Mouse (Mus musculus) CD4-positive, CD25-positive, alpha-beta regulatory T cell, adult 2 months (primary cell): ENCODE measurements around the gene Exoc4.

ENCODE experiments used
- DNase-seq: peaks from one replicate; pipeline ENCODE4 v3.0.0-alpha.2; 2012; ENCODE audit warnings: low read depth, low spot score

Gene Exoc4

GRCm38 (mm10) chr6:33466168-33466839 is 217.4 kb downstream of the Exoc4 start:
- DNase-seq, result no peak

DNA sequence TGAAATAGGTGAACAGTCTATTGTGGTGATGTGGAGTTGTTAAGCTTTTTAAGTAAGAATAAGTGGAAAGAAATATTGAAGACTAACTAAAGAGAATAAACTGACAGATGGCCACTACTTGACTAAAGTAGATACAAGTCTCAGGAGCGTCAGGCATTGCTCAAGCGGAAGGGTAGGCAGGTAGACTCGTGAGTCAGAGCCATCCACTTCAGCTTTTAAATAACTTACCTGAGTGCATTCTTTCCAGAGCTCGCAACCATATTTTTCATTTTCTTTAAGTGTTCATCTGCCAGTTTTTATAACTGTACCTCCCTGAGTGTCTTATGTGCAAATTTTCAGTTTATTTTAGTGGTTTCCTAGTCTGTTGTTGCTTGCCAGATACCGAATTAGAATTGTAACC is 219.6 kb downstream of the Exoc4 start:
- DNase-seq, result no peak

DNA sequence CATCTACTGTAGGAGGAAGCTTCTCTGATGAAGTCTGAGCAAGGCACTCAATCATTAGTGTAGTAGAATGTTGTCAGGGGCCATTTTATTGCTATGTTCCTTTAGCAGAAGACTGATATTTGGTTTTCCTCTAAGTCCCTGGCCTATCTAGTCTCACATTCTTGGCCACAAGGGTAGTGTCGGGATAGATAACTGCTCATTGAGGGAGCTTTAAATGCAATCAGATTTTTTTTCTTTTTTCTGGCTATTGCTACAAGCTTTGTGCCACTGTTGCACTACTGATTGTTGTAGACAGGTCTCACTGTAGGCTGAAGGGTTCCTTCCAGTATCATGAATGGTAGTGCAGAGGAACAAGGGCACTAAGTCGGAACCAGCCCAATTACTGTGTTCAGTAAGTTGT is 227.2 kb downstream of the Exoc4 start:
- DNase-seq, result no peak

DNA sequence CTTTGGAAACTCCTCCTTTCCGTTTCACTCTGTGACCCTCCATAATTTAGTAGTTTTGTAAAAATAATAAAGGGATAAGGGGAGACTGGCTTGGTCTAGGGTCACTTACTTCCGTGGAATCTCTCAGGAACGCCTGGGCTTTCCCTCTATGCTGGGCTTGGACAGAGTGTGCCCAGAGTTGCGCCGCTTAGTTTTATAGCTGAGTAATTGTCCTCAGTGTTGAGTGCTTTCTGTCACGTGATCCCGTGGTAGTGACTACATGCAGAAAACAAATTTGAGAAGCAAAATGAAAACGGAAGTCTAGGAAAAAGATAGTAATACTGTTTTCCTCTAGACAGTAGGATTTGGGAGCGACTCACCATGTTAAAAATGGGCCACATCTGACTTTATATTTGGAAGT is 235.7 kb downstream of the Exoc4 start:
- no peak for DNase-seq

GRCm38 (mm10) chr6:33489788-33490187 is 240.9 kb downstream of the Exoc4 start:
- no peak for DNase-seq

- no peak for DNase-seq
Observed at GRCm38 (mm10) chr6:33496141-33496855, 247.4 kb downstream of the Exoc4 start.

DNA sequence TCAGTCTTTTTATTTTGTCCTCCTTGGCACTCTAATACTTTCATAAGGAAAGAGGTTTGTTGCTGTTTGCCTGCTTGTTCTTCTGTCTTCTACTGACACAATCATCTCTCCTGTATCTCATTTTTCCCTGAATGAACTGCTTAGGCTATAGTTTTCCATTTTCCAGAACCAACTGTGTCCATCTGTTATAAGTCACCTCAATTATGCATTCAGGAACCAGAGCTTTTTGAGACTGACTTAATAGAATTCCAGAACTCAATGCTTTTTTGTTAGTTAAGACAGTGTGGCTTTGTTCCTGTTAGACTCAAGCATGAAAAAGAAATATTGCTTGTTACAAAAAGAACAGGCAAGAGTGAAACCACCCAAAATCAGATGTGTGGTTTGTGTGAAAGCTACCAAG is 248.5 kb downstream of the Exoc4 start:
- no peak for DNase-seq

DNA sequence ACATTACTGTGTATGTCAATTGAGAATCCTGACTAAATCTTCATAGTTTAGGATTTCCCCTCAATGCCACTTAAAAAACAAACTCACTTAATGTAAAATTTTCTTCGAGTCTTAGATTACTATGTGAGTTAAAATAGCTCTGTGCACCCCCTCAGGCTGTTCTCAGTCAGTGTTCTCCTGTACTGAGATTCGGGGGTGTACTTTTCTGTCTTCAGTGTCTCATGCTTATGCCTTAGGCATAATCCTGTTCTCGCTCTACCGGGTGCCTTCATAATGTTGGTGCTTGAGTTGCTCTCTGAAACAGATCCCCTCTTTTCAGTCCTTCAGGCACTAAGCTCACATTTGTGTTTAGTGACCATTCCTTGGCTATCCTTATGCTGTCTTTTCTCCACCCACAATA is 253.5 kb downstream of the Exoc4 start:
- DNase-seq, result no peak

- DNase-seq, result no peak
Observed at GRCm38 (mm10) chr6:33503381-33503780, 254.5 kb downstream of the Exoc4 start.

GRCm38 (mm10) chr6:33507134-33507533 is 258.2 kb downstream of the Exoc4 start:
- DNase-seq, result no peak

- no peak for DNase-seq
Observed at GRCm38 (mm10) chr6:33515391-33515790, 266.5 kb downstream of the Exoc4 start.

- DNase-seq, result no peak
Observed at GRCm38 (mm10) chr6:33516798-33517197, 267.9 kb downstream of the Exoc4 start.

DNA sequence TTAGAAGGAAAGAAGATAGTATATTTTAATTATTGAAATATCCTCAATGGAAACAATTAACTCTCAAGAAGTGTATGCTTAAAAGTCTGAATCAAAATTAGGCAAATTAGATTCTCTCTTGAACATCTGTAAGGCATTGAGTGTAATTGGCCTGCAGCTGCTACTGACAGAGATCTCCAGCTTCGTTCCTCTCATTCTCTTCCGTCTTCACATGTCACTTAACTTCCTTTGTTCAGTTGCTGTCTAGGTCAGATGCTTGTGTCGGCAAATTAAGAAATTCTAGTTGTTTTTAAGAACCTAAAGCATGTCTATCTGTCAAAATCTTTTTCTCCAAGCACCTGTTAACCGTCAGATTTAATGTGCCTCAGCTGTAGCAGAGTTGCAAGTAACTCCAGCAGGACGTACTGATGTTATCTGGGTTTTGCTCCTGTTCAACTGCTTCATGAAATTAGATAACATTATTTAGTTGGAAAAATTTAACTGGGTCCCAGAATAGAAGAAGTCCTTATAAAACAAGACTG is 269.1 kb downstream of the Exoc4 start:
- no peak for DNase-seq

GRCm38 (mm10) chr6:33525695-33526366 is 276.9 kb downstream of the Exoc4 start:
- no peak for DNase-seq

GRCm38 (mm10) chr6:33540356-33540755 is 291.5 kb downstream of the Exoc4 start:
- DNase-seq, result no peak

GRCm38 (mm10) chr6:33542712-33543111 is 293.8 kb downstream of the Exoc4 start:
- no peak for DNase-seq

DNA sequence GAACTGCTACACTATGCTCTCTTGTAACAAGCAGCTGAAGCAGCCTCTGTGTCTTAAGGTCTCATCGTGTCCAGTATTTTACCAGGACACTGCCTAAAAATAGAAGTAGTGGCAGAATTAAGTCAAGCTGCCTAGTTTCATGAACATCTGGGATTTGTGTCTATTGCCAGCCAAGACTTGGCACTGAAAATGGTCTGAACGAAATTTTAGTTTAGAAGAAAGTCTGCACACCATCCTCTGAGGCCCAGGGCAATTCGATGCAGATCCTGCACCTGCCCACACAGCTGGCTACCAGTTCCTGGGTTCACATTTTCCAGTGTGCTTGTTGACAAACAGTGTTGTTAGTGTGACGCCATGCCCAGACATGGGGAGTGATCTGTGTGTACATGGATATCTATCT is 303.0 kb downstream of the Exoc4 start:
- no peak for DNase-seq

GRCm38 (mm10) chr6:33560925-33561324 is 312.0 kb downstream of the Exoc4 start:
- no peak for DNase-seq

- no peak for DNase-seq
Observed at GRCm38 (mm10) chr6:33561911-33562310, 313.0 kb downstream of the Exoc4 start.

DNA sequence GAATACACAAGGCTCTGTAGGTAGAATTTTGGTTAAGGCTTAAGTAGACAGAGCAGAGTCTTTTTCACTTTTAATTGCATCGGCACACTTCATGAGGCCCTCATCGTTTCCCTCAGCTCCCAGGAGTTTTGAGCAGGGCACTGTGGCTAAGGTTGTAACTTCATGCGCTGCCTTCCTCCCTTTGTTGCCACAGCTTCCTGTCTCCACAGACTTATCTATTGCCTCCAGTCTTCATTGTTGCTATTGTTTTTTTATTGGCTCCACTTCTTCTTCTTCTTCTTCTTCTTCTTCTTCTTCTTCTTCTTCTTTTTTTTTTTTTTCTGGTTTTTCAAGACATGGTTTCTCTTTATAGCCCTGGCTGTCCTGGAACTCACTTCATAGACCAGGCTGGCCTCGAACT is 327.1 kb downstream of the Exoc4 start:
- no peak for DNase-seq

DNA sequence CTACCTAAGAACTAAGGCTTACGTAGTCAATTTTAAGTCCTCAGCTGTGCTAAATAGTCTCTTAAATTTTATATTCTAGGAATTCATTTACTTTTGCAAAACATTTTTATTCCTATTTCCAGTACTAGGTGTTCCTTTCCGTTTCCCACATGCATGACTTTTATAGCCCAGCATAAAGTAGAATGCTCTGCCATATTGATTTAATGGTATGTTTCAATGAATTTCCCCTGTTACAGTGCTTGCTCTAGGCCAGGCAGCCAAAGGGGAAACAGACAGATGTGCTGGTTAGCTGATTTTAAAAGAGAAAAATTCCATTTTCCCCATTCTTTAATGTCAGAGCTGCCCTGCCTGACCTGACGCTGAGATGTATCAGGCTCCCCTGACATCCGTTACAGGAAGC is 359.6 kb downstream of the Exoc4 start:
- DNase-seq, result no peak

DNA sequence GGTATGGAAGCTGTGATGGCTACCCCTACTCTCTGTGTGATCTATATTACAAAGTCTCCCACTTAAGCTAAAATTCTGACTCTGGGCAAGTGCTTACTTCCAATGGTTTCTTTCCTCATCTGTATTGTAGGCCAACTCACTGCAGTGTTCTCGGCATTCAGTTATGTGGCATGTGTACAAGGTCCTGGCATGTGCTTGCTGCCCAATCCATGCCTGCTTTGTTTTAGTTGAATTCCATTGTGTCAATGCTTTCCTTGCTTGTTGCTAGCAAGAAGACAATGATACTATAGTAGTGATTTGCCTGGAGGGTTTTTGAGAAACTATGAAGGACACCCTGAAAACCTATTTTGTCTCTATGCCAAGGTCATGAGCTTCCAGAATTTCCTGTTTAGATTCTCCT is 365.1 kb downstream of the Exoc4 start:
- DNase-seq, result no peak

DNA sequence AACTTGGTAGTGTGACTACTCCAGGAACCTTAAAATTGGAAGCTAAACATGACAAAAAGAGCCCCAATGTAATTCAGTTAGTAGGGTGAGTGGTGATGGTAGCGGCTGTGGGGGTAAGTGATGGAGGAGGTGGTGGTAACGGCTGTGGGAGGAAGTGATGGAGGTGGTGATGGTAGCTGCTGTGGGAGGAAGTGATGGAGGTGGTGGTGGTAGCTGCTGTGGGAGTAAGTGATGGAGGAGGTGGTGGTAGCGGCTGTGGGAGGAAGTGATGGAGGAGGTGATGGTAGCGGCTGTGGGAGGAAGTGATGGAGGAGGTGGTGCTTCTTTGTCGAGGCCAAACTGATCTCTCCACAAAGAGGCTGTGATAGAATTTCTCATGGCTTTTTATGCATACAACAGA is 369.7 kb downstream of the Exoc4 start:
- peak; percentile 41 for DNase-seq
